Mouse (Mus musculus) layer of hippocampus, postnatal 14 days (tissue): ENCODE data around the gene Nfkbil1. TPM values are rescaled to one million over a fixed set of nuclear protein-coding genes. Genes with fewer than 3 reads are reported as not detected.

Experiments
- DNase-seq, 2 experiments: peaks; one replicate each; pipeline ENCODE4 v3.0.0; 2021 to 2022; ENCODE audit warnings: low spot score in 2 of 2, mixed read lengths in 1 of 2
- total RNA-seq, 2 experiments: library from RNA; stranded (reverse); gene quantifications; 2 replicates each; pipeline ENCODE4 v1.2.3; 2021

Gene Nfkbil1
- total RNA-seq, 2 experiments from 2014 or later, result 13.2 to 14.5 TPM

DNA sequence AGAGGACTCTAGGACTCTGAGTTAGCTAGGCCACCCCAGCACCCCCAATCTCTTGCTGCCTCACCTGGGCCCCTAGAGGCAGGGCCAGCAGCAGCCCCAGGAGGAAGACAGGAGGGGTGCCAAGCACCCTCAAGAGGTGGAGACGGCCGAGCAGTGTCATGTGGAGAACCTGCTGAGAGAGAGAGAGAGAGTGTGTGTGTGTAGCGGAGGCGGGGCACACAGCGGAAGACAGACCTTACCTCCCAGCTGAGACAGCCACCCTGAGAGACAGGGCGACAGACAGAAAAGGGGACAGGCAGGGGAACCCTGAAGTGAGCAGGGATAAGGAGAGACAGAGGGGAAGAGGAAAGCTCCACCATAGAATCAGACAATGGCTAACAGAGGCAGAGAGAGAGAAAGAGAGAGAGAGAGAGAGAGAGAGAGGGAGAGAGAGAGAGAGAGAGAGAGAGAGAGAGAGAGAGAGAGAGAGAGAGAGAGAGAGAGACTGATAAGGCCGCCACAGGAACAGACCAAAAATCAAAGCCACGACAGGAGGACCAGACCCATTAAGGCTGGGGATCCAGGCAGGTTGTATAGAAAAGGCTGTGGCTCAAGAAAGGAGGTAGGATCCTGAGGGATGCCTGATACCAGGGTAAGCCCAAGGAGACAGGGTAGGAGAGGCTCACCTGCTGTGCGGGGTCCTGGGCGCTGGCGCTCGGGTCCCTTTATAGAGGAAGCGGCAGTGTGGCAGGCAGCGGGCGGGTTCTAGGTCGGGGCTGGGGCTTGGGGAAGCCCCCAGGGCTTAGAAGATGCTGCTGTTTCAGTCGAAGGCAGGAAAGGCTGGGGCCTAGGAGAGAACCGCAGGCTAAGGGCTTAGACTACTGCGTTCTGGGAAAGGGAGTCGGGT lies 30.9 kb downstream of the Nfkbil1 start, which contains the start of gene Lta:
Gene Lta, minus strand, starts transcription at position 858 of the 886 bp plus-strand sequence.
- no peak for DNase-seq

DNA sequence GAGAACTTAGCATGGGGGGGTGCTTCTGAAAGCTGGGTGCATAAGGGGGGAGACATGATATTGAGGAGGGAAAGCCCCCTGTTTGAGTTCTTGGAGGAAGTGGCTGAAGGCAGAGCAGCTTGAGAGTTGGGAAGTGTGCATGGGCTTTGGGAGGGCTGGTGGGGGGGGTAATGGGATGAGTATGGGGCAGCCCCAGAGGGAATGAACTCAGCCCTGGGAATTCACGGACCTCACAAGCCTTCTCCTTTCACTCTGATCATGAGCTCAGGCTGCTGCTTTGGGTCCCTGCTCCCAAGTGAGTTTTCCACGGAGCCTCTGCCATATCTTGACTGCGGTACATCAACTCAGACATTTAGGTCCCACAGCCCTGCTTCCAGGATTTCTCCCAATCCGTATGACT lies 33.1 kb downstream of the Nfkbil1 start:
- DNase-seq, result no peak

DNA sequence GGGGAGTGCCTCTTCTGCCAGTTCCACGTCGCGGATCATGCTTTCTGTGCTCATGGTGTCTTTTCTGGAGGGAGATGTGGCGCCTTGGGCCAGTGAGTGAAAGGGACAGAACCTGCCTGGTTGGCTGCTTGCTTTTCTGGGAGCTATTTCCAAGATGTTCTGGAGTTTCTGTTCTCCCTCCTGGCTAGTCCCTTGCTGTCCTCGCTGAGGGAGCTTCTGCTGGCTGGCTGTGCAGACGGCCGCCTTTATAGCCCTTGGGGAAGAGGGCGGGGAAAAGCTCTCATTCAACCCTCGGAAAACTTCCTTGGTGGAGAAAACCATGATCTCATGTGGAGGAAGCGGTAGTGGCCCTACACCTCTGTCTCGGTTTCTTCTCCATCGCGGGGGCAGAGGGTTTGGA lies 33.8 kb downstream of the Nfkbil1 start, which contains the start of gene Tnf:
Gene Tnf, minus strand, starts transcription at position 221 of the 400 bp plus-strand sequence.
- no peak for DNase-seq

DNA sequence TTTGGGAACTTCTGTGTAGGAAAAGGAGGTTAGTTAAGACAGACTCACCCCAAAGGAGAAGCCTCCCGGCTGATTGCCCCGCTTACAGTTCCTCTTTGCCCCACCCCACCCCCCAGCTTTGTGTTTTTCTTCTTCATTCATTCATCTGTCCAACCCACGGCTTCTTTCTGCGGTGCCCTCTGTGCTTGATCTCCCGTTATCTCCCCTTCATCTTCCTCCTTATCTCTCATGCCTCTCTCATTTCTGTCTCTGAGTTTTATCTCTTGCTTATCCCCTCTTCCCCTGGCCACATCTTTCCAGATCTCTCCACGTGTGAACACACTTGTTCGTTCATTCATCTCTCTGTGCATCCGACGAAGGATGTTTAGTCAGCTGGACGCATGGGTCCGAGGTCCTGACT lies 34.5 kb downstream of the Nfkbil1 start:
- no peak for DNase-seq

DNA sequence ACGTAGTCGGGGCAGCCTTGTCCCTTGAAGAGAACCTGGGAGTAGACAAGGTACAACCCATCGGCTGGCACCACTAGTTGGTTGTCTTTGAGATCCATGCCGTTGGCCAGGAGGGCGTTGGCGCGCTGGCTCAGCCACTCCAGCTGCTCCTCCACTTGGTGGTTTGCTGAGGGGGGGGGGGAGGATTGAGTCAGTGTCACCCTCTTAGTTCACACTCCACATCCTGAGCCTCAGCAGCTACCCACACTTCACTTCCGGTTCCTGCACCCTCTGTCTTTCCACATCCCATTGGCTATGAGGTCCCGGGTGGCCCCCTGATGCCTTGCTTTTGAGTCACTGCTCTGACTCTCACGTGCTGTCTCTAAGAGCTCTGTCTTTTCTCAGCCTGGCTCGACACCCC lies 35.2 kb downstream of the Nfkbil1 start:
- DNase-seq, result no peak

DNA sequence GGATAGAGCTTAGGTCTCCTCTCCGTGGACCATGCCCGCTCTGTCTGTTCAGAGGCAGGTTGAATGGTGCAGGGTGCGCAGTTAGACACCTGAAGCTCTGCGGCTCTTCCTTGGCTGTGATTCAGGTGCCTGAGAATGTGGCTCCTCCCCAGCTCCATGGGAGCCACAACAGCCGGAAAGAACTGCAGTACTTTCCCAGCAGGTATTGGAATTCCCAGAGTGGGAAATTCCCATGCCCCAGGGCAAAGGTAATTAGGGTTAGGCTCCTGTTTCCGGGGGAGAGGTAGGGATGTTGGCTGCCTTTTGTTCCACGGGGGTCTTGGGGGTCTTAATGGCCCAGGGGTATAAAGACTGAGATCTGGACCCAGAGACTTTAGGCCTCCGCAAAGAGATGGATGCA lies 36.6 kb downstream of the Nfkbil1 start:
- no peak for DNase-seq

DNA sequence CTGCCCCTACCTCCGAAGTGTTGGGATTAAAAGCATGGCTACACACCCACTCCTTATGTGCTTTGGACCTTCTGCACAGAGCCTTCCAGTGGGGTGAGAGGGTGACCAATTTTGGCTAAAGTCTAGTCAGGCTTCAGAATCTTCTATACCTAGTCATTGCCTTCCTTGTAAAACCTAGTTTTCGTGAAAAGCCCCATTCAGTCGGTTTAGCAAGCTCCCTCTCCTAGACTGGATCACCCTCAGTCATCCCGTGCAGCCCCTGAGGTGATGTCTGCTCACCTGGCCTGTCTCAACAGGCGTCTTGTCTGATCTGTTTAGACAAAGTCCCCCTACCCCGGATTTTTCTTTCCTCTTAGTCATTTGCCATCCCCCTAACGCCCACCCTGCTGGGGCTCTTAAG lies 37.6 kb downstream of the Nfkbil1 start:
- no peak for DNase-seq

DNA sequence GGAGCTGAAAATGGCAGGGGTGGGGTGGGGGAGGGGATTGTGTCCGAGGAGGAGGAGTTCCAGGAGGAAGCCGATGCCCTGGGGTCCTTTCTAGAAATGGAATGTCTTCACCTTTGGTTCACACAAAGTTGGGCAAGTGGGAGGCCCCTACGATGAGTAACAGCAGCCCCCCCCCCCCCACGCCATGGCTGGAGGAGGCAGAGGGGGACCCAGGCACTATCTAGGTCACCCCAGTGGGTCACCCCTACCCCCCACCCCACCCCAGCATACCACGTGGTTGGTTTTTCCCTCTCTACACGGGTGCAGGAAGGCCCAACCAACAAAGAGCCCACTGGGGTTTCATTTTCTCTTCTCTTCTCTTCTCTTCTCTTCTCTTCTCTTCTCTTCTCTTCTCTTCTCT lies 38.5 kb downstream of the Nfkbil1 start:
- no peak for DNase-seq

DNA sequence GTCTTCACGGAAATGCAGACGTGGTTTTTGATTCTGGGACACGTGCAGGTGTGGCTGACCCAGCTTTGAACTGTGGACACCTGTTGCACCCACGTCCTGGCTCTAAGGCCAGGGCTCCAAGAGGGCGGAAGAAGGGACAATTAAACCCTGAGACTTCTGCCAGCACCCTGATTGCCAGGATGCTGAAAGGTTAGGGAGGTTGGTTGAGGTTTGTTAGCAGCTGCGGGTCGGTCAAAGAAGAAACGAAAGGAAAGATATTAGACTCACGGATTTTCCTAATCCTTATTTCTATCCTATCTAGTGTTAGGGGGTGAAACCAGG lies 39.3 kb downstream of the Nfkbil1 start:
- DNase-seq, result no peak

DNA sequence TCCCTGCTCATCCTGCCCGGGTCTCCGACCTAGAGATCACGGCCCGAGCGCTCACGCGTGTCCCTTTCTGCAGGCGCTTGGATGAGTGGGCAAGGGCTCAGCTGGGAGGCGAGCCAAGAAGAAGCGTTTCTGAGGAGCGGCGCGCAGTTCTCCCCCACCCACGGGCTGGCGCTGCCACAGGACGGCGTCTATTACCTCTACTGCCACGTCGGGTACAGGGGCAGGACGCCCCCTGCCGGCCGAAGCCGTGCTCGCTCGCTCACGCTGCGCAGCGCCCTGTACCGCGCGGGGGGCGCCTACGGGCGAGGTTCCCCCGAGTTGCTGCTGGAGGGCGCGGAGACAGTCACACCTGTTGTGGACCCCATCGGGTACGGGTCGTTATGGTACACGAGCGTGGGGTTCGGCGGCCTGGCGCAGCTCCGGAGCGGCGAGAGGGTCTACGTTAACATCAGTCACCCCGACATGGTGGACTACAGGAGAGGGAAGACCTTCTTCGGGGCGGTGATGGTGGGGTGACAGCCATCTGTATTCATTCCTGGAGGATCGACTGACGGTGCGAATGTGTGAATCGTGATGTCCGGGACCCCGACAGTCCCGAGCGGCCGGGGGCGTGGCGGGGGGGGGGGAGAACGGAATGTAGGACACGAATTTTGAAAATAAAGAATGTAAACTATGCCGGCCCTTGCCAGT lies 39.8 kb downstream of the Nfkbil1 start:
- DNase-seq, result peak; percentile 62 to 74

DNA sequence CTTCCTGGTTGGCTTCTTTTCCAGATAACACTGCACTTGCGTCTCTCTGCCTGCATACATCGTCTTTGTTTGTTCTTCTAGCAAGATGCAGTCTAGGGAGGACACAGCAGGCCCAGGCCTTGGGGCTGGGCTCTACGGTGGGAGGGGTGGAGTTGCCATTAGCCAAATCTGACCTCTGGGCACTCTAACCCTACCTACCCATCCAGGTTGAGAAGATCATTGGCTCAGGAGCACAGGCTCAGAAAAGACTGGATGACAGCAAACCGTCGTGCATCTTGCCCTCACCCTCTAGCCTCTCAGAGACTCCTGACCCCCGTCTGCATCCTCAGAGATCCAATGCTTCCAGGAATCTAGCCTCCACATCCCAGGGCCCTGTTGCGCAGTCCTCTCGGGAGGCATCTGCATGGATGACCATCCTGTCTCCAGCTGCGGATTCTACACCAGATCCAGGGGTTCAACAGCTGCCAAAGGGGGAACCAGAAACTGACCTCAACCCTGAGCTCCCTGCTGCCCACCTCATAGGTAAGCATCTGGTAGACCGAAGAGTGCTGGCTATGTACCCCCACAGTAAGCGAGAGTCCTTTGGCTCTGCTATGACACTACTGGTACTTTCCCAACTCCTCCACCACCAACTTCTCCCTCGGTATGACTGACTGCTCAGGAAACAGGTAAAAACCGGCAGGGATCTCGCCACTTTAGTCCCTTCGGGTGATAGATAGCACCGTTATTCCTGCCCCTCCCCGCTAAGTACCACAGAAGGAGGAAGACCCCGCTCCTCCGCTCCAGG lies 40.6 kb downstream of the Nfkbil1 start:
- DNase-seq, result no peak

DNA sequence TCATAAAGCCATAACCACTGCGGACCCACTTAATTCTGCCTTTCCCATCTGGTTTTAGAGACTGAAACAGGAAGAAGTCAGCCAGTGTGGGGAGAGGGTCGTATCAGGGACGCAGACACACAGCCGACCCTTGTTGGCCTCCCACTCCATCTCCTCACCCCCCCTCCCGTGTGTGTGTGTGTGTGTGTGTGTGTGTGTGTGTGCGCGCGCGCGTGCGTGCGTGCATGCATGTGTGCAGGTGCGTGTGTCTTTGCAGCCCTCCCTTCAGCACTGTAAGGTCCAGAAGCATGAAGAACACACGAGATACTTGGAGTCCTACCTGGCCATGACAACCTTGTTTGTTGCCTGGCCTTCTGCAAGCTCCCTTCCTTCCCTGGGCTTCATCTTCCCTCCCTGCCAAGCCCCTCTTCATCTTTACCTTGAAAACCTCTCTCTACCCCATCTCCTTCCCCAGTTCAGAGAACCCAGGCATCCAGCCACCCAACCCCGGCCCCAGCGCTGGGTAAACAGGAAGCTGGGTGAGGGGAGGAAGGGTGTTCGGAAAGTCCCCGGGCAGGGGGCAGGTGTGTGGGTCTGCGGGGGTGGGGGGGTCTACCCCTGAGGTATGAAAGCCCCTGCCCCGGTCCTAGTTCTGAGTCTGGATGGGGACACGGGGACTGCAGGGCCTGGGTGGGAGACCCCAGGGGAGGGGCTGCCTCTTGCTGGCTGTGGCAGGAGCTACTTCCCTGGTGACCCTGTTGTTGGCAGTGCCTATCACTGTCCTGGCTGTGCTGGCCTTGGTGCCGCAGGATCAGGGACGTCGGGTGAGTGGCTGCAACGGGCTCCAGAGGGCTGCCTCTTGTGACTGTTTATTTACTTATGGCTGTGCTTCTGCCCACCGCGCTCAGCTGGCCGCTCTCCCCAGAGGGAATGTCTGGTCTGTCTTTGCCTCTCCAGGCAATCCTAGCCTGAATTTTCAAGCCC lies 41.4 kb downstream of the Nfkbil1 start, which contains the start of gene Ltb:
Gene Ltb, plus strand, starts transcription at position 559 of the 963 bp plus-strand sequence.
- DNase-seq, result no peak

DNA sequence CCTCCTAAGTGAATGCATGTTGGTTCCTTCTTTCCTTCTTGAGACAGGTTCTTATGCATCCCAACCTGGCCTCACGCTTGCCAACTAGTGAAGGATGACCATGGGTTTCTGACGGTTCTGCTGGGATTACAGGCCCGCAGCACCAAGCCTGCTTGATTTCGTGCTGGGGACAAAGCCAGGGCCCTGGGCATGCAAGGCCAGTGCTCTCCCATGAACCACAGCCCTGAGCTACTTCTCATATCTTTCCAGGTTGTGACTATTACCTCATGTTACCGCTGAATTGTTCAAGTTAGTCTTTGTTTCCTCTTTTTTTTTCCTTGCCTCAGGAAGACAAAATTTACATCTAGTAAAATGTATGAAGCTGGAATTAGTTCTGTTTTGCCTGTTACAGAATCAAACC lies 42.7 kb downstream of the Nfkbil1 start:
- DNase-seq, result no peak

DNA sequence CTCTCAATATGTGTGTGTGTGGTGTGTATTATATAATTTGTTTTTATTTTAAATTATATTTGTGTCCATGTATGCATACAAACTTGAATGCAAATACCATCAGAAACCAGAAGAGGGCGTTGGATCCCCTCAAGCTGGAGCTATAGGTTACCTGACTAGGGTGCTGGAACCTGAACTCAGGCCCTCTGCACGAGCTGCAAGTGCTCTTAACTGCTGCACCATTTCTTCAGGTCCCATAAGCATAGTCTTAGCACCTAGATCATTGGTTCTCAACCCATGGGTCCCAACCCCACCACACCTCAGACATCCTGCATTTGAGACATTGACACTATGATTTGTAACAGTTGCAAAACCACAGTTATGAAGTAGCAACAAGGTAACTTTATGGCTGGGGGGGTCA lies 43.9 kb downstream of the Nfkbil1 start:
- no peak for DNase-seq

DNA sequence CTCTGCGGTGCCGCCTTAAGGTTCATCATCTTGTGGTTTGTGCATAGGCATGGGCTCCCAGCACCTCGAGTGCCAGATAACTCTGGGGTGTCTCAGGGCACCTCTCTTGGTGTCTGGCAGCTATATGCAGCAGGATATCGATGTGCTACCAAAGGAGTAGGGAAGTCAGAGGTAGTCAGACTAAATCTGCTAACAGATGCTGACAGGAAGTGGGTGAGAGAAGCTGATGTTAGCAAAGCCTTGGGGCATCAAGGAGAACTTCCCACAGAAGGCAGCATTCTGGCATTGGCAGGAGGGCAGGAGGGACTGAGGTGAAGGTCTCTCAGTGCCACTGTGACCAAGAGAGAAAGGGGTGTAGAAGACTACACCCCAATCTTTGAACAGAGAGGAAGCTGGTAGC lies 45.5 kb downstream of the Nfkbil1 start:
- no peak for DNase-seq

DNA sequence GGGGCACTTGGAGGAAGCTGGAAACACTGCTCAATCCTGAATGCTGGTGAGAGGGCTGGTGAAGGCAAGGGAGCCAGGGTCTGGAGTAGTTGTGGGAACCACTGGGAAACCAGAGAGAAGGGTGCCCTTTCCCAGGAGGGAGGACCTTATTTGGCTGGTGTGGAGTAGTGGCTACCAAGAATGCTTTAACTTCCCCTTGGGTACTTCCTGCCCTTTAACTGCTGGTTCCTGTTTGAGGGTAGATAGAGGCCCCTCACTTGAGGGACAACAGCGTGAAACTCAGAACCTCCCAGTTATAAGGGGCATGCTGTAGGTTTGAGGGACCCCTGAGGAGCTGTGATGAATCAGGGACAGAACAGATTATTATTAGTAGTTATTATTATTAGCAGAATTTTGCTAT lies 46.4 kb downstream of the Nfkbil1 start:
- no peak for DNase-seq

DNA sequence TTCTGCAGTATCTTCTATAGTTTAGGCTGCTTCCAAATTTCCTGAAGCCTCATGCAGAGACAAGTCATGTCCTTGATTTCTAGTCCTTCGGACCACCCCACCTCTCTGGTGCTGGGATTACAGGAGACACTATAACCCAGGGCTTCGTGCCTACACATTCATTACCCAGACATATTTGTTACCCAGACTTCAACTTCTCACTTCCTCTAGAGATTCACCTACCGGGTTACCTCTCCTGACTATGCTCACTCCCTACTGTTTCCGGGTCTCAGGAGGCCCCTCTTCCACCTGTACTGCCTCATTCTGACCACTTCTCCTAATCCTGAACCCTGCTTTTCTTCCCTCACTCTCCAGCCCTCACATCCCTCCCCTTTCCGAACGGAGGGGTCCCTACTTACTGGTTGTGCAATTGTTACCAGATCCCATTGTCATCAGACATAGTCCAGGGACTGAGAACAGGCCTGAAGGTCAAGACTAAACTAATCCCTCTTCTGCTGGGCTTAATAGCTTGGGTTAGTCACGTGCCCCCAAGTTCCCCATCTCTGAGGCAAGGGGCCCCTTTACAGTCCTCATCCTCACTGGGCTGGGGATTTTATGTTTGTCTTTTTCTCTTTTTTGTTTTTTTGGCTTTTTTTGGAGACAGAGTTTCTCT lies 47.5 kb downstream of the Nfkbil1 start, which contains the start of gene Lst1:
Gene Lst1, minus strand, starts transcription at position 481 of the 652 bp plus-strand sequence.
- no peak for DNase-seq

DNA sequence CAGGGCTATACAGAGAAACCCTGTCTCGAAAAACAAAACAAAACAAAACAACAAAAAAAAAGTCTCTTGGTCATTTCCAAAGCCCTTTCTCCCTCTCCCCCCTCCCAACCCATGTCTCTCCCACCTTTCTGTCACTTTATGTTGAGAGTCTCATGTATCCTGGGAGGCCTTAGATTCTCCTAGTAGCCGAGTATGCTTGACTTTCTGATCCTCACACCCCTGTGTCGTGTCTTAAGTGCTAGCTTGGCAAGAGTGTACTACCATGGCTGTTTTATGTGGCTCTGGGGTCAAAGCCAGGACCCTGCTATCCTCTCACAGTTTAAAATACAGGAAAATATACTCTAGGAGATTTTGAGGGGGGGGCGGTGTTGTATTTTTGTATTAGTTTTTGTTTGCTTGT lies 48.2 kb downstream of the Nfkbil1 start:
- DNase-seq, result no peak

DNA sequence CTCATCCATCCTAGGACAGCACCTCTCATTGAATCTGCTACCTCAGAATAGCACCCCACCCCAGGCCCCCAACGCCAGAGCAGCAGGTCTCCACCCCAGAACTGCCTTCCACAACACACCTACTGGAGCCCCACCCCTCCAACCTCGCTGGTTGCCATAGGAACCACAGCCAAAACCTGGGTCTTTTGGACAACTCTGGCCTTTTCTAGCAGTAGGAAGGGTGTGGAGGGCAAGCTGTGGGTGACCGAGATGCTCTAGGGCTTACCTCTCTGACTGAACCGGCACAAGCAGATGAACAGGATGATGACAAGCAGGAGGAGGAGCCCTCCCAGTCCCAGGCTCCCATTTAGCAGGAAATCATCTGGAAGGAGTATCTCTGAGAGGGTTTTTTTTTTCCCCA lies 48.9 kb downstream of the Nfkbil1 start:
- no peak for DNase-seq
